Mouse (Mus musculus): ENCODE data around the gene Mdm4. TPM values are rescaled to one million over a fixed set of nuclear protein-coding genes. Genes with fewer than 3 reads are reported as not detected.
"Not testable (repeated sequence)": the region's sequence is repeated elsewhere in the genome, so short reads cannot be mapped to it uniquely, and the experiment has no call there.

Gene Mdm4
- polyA plus RNA-seq, 1 experiment: 7.3 TPM

- H3K4me3 ChIP-seq (replicated peaks): no peak overlapping the region
- no peaks in the 10 kb centered on the region for H3K27me3 ChIP-seq (replicated peaks)
- H3K36me3 ChIP-seq (replicated peaks; ENCODE audit: low read length): peaks cover 97% of the 10 kb centered on the region
- TF ChIP-seq FLI1 (IDR thresholded peaks at IDR 0.05; ENCODE audit: low read length) (no peak), GATA1 (IDR thresholded peaks at IDR 0.05; ENCODE audit: borderline replicate concordance, low read length) (no peak)
- peaks cover 32% of the 10 kb centered on the region for H3K4me1 ChIP-seq
- no peaks in the 10 kb centered on the region for H3K9me3 ChIP-seq
These were observed 30.0 kb downstream of the Mdm4 start for GRCm38 (mm10) chr1:133000347-133000746.

GRCm38 (mm10) chr1:132991580-132991979 is 38.8 kb downstream of the Mdm4 start:
- peaks cover 30% of the 10 kb centered on the region for H3K4me1 ChIP-seq
- H3K4me3 ChIP-seq (replicated peaks): no peak overlapping the region
- peaks cover 87% of the 10 kb centered on the region for H3K36me3 ChIP-seq (replicated peaks; ENCODE audit: low read length)
- H3K27me3 ChIP-seq (replicated peaks): no peaks in the 10 kb centered on the region
- TF ChIP-seq GATA1 (IDR thresholded peaks at IDR 0.05; ENCODE audit: borderline replicate concordance, low read length) (no peak), FLI1 (IDR thresholded peaks at IDR 0.05; ENCODE audit: low read length) (no peak)
- H3K9me3 ChIP-seq: no peaks in the 10 kb centered on the region

DNA sequence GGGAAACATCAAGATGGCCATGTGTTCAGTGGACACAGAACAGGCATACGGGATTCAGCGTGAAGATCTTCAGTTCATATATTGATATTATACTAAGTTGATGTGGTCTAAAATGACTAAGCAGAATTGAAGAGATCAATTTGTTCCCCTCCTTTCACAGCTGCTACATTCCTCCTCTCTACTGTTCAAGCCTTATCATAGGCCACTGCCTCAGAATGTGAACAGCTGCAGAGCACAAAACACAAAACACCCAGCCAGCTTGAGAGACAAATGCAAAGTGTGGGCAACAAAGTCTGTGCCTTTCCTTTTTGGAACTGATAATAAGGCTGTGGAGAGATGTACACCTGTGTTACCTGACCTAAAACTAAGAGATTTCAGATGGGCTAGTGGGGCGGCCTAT is 39.6 kb downstream of the Mdm4 start:
- Histone ChIP-seq H3K36me3 (replicated peaks; ENCODE audit: low read length) (peaks cover 86% of the 10 kb centered on the region), H3K27me3 (replicated peaks) (no peaks in the 10 kb centered on the region), H3K4me1 (peaks cover 30% of the 10 kb centered on the region), H3K4me3 (replicated peaks) (no peak overlapping the region), H3K9me3 (no peaks in the 10 kb centered on the region)
- TF ChIP-seq GATA1 (IDR thresholded peaks at IDR 0.05; ENCODE audit: borderline replicate concordance, low read length): no peak
- no peak for TF ChIP-seq FLI1 (IDR thresholded peaks at IDR 0.05; ENCODE audit: low read length)

- not testable (repeated sequence) for H3K9me3 ChIP-seq; H3K4me3 ChIP-seq (replicated peaks); H3K27me3 ChIP-seq (replicated peaks)
- Histone ChIP-seq H3K36me3 (replicated peaks; ENCODE audit: low read length) (peaks cover 86% of the 10 kb centered on the region), H3K4me1 (peaks cover 30% of the 10 kb centered on the region)
These were observed 41.6 kb downstream of the Mdm4 start for GRCm38 (mm10) chr1:132988556-132989459.

DNA sequence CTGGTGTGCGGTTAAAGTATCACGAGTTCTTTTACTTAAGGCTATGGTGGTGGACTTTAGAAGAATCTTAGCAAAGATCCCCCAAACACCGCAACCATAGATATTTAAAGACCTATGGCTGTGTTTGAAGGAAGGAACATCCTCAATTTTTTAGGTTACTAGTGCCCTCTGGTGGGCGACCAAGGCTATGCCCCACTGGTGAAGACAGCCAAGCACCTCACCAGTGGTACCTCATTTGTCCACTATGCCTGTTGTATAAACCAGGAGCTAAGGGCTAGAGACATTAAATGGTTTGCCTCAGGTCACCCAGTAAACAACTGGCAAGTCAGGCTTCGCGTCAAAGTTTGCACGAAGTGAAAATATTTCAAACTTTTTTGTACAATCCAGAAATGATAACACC is 47.6 kb downstream of the Mdm4 start:
- TF ChIP-seq GATA1 (IDR thresholded peaks at IDR 0.05; ENCODE audit: borderline replicate concordance, low read length): no peak
- TF ChIP-seq FLI1 (IDR thresholded peaks at IDR 0.05; ENCODE audit: low read length): no peak
- peaks cover 93% of the 10 kb centered on the region for H3K36me3 ChIP-seq (replicated peaks; ENCODE audit: low read length)
- H3K4me3 ChIP-seq (replicated peaks): no peak overlapping the region
- H3K27me3 ChIP-seq (replicated peaks): no peaks in the 10 kb centered on the region
- H3K9me3 ChIP-seq: no peaks in the 10 kb centered on the region
- peaks cover 14% of the 10 kb centered on the region for H3K4me1 ChIP-seq

DNA sequence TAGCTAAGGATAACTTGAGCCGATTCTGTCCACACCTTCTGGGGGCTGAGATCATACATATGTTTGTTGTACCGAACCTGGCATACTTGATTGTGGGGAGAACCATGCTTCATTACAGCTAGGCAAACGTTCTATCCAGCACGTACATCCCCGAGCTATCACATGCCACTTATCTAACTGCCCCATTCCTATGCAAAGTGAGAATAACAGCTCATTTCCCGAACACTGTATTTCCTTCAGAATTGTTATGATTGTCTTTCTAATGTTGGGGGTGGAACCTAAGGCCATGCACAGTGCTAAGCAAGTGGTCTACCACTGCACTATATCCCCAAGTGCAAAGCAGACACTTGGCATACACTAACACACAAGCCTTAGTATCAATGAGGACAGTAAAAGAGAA is 49.1 kb downstream of the Mdm4 start:
- Histone ChIP-seq H3K36me3 (replicated peaks; ENCODE audit: low read length) (peaks cover 92% of the 10 kb centered on the region), H3K27me3 (replicated peaks) (no peaks in the 10 kb centered on the region), H3K4me1 (peaks cover 5% of the 10 kb centered on the region; the same call in 1 of the 2 replicates), H3K4me3 (replicated peaks) (no peak overlapping the region), H3K9me3 (no peaks in the 10 kb centered on the region)
- no peak for TF ChIP-seq GATA1 (IDR thresholded peaks at IDR 0.05; ENCODE audit: borderline replicate concordance, low read length)
- TF ChIP-seq FLI1 (IDR thresholded peaks at IDR 0.05; ENCODE audit: low read length): no peak

- Histone ChIP-seq H3K4me1 (peaks cover 5% of the 10 kb centered on the region; the same call in 1 of the 2 replicates), H3K9me3 (no peaks in the 10 kb centered on the region), H3K4me3 (replicated peaks) (no peak overlapping the region), H3K27me3 (replicated peaks) (peaks cover 3% of the 10 kb centered on the region), H3K36me3 (replicated peaks; ENCODE audit: low read length) (peaks cover 61% of the 10 kb centered on the region)
- TF ChIP-seq FLI1 (IDR thresholded peaks at IDR 0.05; ENCODE audit: low read length): no peak
- TF ChIP-seq GATA1 (IDR thresholded peaks at IDR 0.05; ENCODE audit: borderline replicate concordance, low read length): no peak
These were observed 53.0 kb downstream of the Mdm4 start for GRCm38 (mm10) chr1:132977402-132977801.

GRCm38 (mm10) chr1:132968659-132969058 is 61.7 kb downstream of the Mdm4 start:
- TF ChIP-seq GATA1 (IDR thresholded peaks at IDR 0.05; ENCODE audit: borderline replicate concordance, low read length): no peak
- Histone ChIP-seq H3K4me3 (replicated peaks) (no peak overlapping the region), H3K27me3 (replicated peaks) (peaks cover 28% of the 10 kb centered on the region), H3K4me1 (no peaks in the 10 kb centered on the region), H3K36me3 (replicated peaks; ENCODE audit: low read length) (no peaks in the 10 kb centered on the region), H3K9me3 (peaks cover 10% of the 10 kb centered on the region)

GRCm38 (mm10) chr1:132964691-132965090 is 65.7 kb downstream of the Mdm4 start:
- H3K9me3 ChIP-seq: peaks cover 7% of the 10 kb centered on the region; the same call in 1 of the 2 replicates
- H3K27me3 ChIP-seq (replicated peaks): peaks cover 45% of the 10 kb centered on the region
- H3K4me3 ChIP-seq (replicated peaks): no peak overlapping the region
- no peaks in the 10 kb centered on the region for H3K36me3 ChIP-seq (replicated peaks; ENCODE audit: low read length)
- no peak for TF ChIP-seq GATA1 (IDR thresholded peaks at IDR 0.05; ENCODE audit: borderline replicate concordance, low read length)
- no peak for TF ChIP-seq FLI1 (IDR thresholded peaks at IDR 0.05; ENCODE audit: low read length)
- no peaks in the 10 kb centered on the region for H3K4me1 ChIP-seq

GRCm38 (mm10) chr1:132964106-132964505 is 66.3 kb downstream of the Mdm4 start:
- TF ChIP-seq FLI1 (IDR thresholded peaks at IDR 0.05; ENCODE audit: low read length) (no peak), GATA1 (IDR thresholded peaks at IDR 0.05; ENCODE audit: borderline replicate concordance, low read length) (no peak)
- no peaks in the 10 kb centered on the region for H3K36me3 ChIP-seq (replicated peaks; ENCODE audit: low read length)
- H3K9me3 ChIP-seq: peaks cover 7% of the 10 kb centered on the region; the same call in 1 of the 2 replicates
- no peak overlapping the region for H3K4me3 ChIP-seq (replicated peaks)
- no peaks in the 10 kb centered on the region for H3K4me1 ChIP-seq
- peaks cover 46% of the 10 kb centered on the region for H3K27me3 ChIP-seq (replicated peaks)

All from megakaryocyte, embryonic 14.5 days (primary cell).